Mouse (Mus musculus): ENCODE data around the gene Rsph6a.
"Not testable (repeated sequence)": the region's sequence is repeated elsewhere in the genome, so short reads cannot be mapped to it uniquely, and the experiment has no call there.

Rsph6a gene

GRCm38 (mm10) chr7:19046286-19047069, 8.0 kb upstream of the Rsph6a start:
- no peak for DNase-seq (ENCODE audit: low read depth, low spot score)

DNA sequence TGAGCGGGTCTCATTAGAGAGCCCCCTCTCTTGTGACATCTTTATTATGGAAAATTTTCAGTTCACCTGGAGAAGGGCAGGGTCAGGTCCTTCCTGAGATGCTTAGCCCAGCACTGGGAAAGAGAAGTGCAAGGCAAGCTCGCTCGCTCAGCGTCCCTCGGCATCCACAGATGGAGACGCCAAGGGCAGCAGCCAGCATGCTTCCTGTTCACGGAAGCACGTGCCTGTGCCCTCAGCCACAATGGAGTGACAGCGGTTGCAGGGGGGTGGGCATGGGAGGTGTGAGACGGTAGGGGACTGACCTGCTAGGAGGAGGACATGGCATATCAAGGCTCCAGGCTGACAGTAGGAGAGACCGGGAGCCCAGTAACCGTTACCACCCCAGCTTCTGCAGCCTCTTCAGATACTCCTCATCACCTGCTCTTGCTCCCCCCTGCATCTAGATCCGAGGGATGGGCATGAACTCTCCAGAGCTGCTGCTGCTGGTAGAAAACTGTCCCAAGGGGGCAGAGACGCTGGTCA, 6.4 kb upstream of the Rsph6a start:
- DNase-seq (ENCODE audit: low read depth, low spot score): no peak

DNA sequence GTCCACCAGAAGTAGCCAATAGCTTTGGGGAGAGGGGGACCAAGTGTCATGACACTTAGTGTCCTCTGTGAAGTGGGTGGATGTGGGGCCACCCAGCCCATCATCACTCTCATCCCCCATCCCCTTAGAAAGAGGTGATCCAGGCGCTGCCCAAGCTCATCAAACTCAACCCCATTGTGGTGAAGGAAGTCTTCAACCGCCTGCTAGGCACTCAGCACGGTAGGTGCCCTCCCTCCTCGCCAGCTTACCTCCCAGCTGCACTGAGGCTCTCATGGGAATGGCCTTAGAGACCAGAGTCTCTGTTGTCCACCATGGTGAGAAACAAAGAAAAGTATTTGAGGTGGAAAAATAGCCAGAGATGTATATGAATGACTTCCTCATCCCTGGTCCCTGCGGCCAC, 5.2 kb upstream of the Rsph6a start:
- no peak for DNase-seq (ENCODE audit: low read depth, low spot score)

- DNase-seq (ENCODE audit: low read depth, low spot score): no peak
Measured at GRCm38 (mm10) chr7:19050172-19050571, 4.3 kb upstream of the Rsph6a start.

- DNase-seq (ENCODE audit: low read depth, low spot score): no peak
Measured at GRCm38 (mm10) chr7:19051161-19051560, 3.3 kb upstream of the Rsph6a start.

GRCm38 (mm10) chr7:19052345-19053135, 1.9 kb upstream of the Rsph6a start:
- no peak for DNase-seq (ENCODE audit: low read depth, low spot score)

- DNase-seq (ENCODE audit: low read depth, low spot score): no peak
Measured at GRCm38 (mm10) chr7:19053136-19053532, 1.4 kb upstream of the Rsph6a start.

GRCm38 (mm10) chr7:19054777-19055076, 237 bp downstream of the Rsph6a start:
- no peak for DNase-seq (ENCODE audit: low read depth, low spot score)

- no peak for DNase-seq (ENCODE audit: low read depth, low spot score)
Measured at GRCm38 (mm10) chr7:19055108-19055507, 618 bp downstream of the Rsph6a start.

GRCm38 (mm10) chr7:19057405-19057804, 2.9 kb downstream of the Rsph6a start:
- DNase-seq (ENCODE audit: low read depth, low spot score): no peak

- no peak for DNase-seq (ENCODE audit: low read depth, low spot score)
Measured at GRCm38 (mm10) chr7:19065896-19066295, 11.4 kb downstream of the Rsph6a start.

DNA sequence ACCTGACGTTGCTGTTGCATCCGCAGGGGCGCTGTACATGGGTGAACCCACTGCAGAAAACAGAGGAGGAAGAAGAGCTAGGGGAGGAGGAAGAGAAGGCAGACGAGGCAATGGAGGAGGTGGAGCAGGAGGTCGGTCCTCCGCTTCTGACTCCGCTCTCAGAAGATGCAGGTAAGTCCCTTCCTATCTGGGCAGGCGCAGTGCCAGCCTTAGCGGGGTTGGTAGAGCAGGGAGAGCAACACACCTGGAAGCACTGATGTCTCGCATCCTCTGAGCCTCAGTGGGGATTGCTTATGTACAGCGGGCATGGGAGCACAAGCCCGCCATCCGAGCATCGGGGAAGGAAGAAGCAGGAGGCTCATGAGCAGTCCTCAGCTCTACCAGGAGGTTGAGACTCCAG, 12.6 kb downstream of the Rsph6a start:
- no peak for DNase-seq (ENCODE audit: low read depth, low spot score)

- DNase-seq (ENCODE audit: low read depth, low spot score): no peak
Measured at GRCm38 (mm10) chr7:19067935-19068334, 13.4 kb downstream of the Rsph6a start.

DNA sequence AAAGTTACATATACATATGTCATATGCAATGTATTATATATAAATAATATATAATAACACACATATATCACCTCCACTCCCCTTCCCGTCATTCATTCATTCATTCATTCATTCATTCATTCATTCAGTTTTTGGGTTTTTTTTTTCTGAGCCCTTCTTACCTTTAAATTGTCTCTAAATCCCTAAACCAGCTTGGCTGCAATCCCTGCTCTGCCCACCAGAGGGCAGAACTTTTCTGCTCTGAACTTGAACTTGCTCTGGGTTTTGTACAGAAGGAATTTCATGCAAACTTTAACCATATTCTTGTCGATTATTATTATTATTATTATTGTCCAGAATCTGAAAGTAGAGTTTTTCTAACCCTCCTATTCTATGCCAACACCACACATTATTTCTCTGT, 14.2 kb downstream of the Rsph6a start:
- peak; percentile 84 for DNase-seq (ENCODE audit: low read depth, low spot score)

DNA sequence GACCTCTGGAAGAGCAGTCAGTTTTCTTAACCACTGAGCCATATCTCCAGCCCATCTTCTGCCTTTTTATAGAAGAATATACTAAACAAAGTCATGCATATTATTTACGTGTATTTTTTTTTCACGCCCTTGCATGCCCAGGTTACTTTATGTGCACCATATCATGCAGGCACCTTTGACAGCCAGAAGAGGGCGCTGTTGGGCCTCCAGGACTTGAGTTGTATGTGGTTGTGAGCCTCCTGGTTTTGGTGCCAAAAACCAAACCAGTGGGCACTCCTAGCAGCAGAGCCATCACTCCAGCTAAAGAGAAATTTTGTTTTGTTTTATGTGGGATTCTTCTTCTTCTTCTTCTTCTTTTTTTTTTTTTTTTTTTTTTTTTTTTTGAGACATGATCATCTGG, 15.0 kb downstream of the Rsph6a start:
- DNase-seq (ENCODE audit: low read depth, low spot score): peak; percentile 46

DNA sequence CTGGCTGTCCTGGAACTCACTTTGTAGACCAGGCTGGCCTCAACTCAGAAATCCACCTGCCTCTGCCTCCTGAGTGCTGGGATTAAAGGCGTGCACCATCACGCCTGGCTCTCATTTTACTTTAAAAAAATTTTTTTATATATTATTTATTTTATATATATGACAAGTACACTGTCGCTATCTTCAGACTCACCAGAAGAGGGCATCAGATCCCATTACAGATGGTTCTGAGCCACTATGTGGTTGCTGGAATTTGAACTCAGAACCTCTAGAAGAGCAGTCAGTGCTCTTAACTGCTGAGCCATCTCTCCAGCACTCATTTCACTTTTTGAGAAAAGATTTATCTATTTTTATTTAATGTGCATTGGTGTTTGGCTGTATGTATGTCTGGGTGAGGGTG, 16.5 kb downstream of the Rsph6a start:
- not testable (repeated sequence) for DNase-seq (ENCODE audit: low read depth, low spot score)

DNA sequence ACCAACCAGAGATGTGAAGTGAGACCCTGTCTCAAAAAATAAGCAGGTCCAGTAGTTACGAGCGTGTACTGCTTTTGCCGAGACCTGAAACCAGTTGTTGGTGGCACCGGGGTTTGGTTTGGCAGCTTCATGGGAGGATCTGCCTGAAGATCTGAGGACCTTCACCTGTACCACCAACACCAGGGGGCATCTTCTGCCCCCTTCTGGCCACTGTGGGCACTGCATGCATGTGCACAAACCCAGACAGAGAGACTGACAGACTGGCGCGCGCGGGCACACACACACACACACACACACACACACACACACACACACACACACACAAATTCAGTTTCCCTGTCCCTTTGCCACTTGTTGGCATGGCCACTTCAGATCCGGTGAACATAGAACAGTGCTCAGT, 19.0 kb downstream of the Rsph6a start:
- DNase-seq (ENCODE audit: low read depth, low spot score): peak; percentile 56

- DNase-seq (ENCODE audit: low read depth, low spot score): no peak
Measured at GRCm38 (mm10) chr7:19074494-19074893, 20.0 kb downstream of the Rsph6a start.

GRCm38 (mm10) chr7:19075231-19075630, 20.7 kb downstream of the Rsph6a start:
- DNase-seq (ENCODE audit: low read depth, low spot score): no peak

DNA sequence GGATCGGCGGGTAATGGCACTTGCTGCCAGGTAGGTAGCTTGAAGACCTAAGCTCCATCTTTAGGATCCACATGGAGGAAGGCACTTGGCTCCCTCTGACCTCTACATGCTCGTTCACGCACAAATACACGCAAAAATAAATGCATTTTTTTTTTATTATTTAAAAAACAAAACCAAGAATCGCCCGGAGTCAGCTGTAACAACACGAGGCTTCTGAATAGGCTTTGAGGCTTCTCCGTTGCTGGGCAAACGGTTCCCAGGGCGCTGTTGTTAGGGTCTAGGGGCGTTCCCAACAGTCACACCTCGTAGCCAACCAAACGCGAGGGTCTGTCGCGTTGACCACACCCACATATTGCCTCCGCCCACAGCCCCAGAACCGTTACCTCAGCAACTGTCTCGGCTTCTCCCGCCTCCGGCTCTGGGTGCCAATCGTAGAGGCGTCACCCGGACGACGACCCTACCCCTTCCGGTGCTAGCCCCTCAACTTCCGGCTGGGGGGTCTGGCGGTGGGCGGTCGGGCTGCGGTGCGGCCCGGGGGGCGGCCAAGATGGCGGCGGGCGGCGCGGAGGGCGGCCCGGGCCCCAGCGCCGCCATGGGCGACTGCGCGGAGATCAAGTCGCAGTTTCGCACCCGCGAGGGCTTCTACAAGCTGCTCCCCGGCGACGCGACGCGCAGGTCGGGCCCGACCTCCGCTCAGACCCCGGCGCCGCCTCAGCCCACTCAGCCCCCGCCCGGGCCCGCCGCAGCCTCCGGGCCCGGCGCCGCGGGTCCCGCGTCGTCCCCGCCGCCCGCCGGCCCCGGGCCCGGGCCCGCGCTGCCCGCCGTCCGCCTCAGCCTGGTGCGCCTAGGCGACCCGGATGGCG, 21.5 kb downstream of the Rsph6a start, which contains the start of gene Dmwd:
Gene Dmwd, plus strand, starts transcription at position 505 of the 863 bp plus-strand sequence.
- peak; percentile 73 for DNase-seq (ENCODE audit: low read depth, low spot score)

- DNase-seq (ENCODE audit: low read depth, low spot score): no peak
Measured at GRCm38 (mm10) chr7:19076586-19076991, 22.1 kb downstream of the Rsph6a start.

DNA sequence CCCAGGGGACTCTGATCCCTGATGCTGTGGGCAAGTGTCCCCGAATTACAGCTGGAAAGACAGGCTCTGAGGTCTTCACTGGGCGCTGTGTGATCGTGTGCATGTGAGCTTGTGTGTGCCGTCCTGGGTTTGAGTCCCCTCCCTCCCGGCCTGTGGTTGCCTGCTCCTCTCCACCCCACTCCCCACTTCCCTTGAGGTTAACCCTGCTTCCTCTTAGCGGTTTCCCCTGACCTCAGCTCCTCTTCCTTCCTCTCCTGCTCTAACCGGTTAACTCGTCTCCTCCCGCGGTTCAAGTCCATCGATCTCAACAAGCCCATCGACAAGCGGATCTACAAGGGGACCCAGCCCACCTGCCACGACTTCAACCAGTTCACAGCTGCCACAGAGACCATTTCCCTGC, 23.3 kb downstream of the Rsph6a start:
- peak; percentile 83 for DNase-seq (ENCODE audit: low read depth, low spot score)

Measured in CD4-positive helper T cell, adult 2 months (primary cell).